18 mouse cellular contexts compared by ENCODE assay signal in the genomic region with DNA sequence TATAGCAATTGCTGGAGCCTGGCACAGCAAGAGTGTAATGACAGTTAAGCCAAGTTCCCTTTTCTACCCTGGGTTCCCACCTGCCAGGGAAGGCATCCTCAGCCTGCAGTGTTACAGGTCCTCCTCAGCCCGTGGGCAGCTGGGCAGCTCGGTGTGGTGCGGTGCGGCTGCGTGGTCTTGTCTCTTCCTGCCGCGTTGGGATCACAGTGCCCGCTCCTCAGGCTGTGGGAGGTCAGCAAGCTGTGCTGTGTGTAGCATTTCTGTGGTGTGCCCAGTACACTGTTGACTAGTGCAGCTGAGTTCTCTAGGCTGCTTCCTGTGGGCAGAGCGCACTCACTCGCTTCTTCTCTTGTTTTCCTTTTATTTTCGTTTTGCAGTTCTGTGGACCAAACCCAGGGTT. TPM values are rescaled to one million over a fixed set of nuclear protein-coding genes. Genes with fewer than 3 reads are reported as not detected.
DNase-seq lines count a peak whose midpoint lies in the region; ATAC-seq lines count a peak whose summit lies in the region.
"Had no signal": no experiment of that assay in that cellular context is flagged by ENCODE, and none has a peak within 500 bp of the region (broad histone marks: within the 10 kb centered on the region; RNA-seq: fewer than 3 reads in every experiment).

No protein-coding gene starts in this region.

- DNase-seq in liver = no peak
- peak; percentile 56 to 58 for DNase-seq in natural killer cell, adult 2 months (ENCODE audit: low spot score in 2 of 2)
- peak; percentile 44 for DNase-seq in thymus, postnatal 25 days
- DNase-seq in frontal cortex, postnatal 14 days (ENCODE audit: low spot score in 2 of 2) = no peak
- DNase-seq: adrenal gland, postnatal 36 days; cerebellum, adult 18-20 months; gastrocnemius, postnatal 25 days; kidney, postnatal 36 days; liver, embryonic 13.5 days; right cerebral cortex, postnatal 25 days had no signal

- no peak for ATAC-seq in liver, embryonic 16.5 days (ENCODE audit: low read depth)
- peak; percentile 78 for ATAC-seq in granulocyte monocyte progenitor cell, adult 5-6 weeks (replicated peaks; ENCODE audit: poor library complexity, severe bottlenecking)
- no peak for ATAC-seq in midbrain, embryonic 13.5 days
- no peak for ATAC-seq in forebrain, embryonic 13.5 days

- no peak overlapping the region for H3K4me2 ChIP-seq in liver, embryonic 16.5 days (ENCODE audit: low read depth, low read length)
- no peak overlapping the region for H3K4me2 ChIP-seq in midbrain, embryonic 13.5 days (replicated peaks)
- no peak overlapping the region for H3K4me2 ChIP-seq in forebrain, embryonic 13.5 days
- H3K4me2 ChIP-seq: liver, embryonic 13.5 days; midbrain, embryonic 11.5 days; neural tube, embryonic 13.5 days had no signal

- H3K9ac ChIP-seq in liver, embryonic 16.5 days (ENCODE audit: low read depth, low read length) = no peak overlapping the region
- H3K9ac ChIP-seq in midbrain, embryonic 13.5 days (replicated peaks) = no peak overlapping the region
- H3K9ac ChIP-seq in forebrain, embryonic 13.5 days = no peak overlapping the region
- H3K9ac ChIP-seq: liver, embryonic 13.5 days; neural tube, embryonic 13.5 days had no signal

- H3K9me3 ChIP-seq in liver, embryonic 16.5 days (replicated peaks; ENCODE audit: control insufficient read depth, low read length) = no peaks in the 10 kb centered on the region
- H3K9me3 ChIP-seq in midbrain, embryonic 13.5 days = no peaks in the 10 kb centered on the region
- no peaks in the 10 kb centered on the region for H3K9me3 ChIP-seq in forebrain, embryonic 13.5 days (replicated peaks)
- H3K9me3 ChIP-seq: liver, embryonic 13.5 days; neural tube, embryonic 13.5 days had no signal

- 0 out of 2 replicates have a peak overlapping the region, but pooled peaks have one; percentile 12 for H3K4me3 ChIP-seq in liver, embryonic 16.5 days (ENCODE audit: low read depth, low read length)
- H3K4me3 ChIP-seq in midbrain, embryonic 13.5 days (replicated peaks) = no peak overlapping the region
- no peak overlapping the region for H3K4me3 ChIP-seq in forebrain, embryonic 13.5 days
- H3K4me3 ChIP-seq: liver, embryonic 13.5 days; neural tube, embryonic 13.5 days had no signal

- 76% methylated on average over 11 of the region's 11 CpGs for WGBS in liver, embryonic 16.5 days (ENCODE audit: insufficient replicate concordance)
- WGBS in midbrain, embryonic 13.5 days = 95% methylated on average over 11 of the region's 11 CpGs
- 93% methylated on average over 11 of the region's 11 CpGs for WGBS in forebrain, embryonic 13.5 days

- no peaks in the 10 kb centered on the region for H3K4me1 ChIP-seq in liver, embryonic 16.5 days (ENCODE audit: control insufficient read depth, low read depth, low read length)
- no peaks in the 10 kb centered on the region for H3K4me1 ChIP-seq in midbrain, embryonic 13.5 days (replicated peaks)
- no peaks in the 10 kb centered on the region for H3K4me1 ChIP-seq in forebrain, embryonic 13.5 days
- H3K4me1 ChIP-seq: liver, embryonic 13.5 days; neural tube, embryonic 13.5 days had no signal

- H3K27me3 ChIP-seq in liver, embryonic 16.5 days (ENCODE audit: control insufficient read depth, insufficient read depth, low read depth, low read length) = no peaks in the 10 kb centered on the region
- H3K27me3 ChIP-seq in midbrain, embryonic 13.5 days = no peaks in the 10 kb centered on the region
- H3K27me3 ChIP-seq in forebrain, embryonic 13.5 days = no peaks in the 10 kb centered on the region
- H3K27me3 ChIP-seq: CH12.LX; liver, embryonic 13.5 days; neural tube, embryonic 13.5 days had no signal

- H3K27ac ChIP-seq in liver, embryonic 16.5 days (ENCODE audit: low read length) = no peak overlapping the region
- H3K27ac ChIP-seq in midbrain, embryonic 13.5 days = no peak overlapping the region
- no peak overlapping the region for H3K27ac ChIP-seq in forebrain, embryonic 13.5 days
- H3K27ac ChIP-seq: liver, embryonic 13.5 days; neural tube, embryonic 13.5 days had no signal

- H3K36me3 ChIP-seq in liver, embryonic 16.5 days (ENCODE audit: control insufficient read depth, insufficient read depth) = peaks cover 8% of the 10 kb centered on the region
- H3K36me3 ChIP-seq in midbrain, embryonic 13.5 days = peaks cover 96% of the 10 kb centered on the region
- peaks cover 92% of the 10 kb centered on the region for H3K36me3 ChIP-seq in forebrain, embryonic 13.5 days (ENCODE audit: poor library complexity, severe bottlenecking)

RNA-seq across cellular contexts. Expression of gene Nomo1, which starts 25.4 kb away (rescaled TPM):
- 22.0 and 23.4 TPM in 2 replicates for polyA plus RNA-seq in liver, embryonic 16.5 days (2015; fragmentation: Nextera tagmentation; extraction: Ambion mirVana)
- 40.8 and 56.0 TPM in 2 replicates for total RNA-seq in granulocyte monocyte progenitor cell, adult 5-6 weeks (2014; fragmentation: Nextera tagmentation)
- 59.7 and 71.5 TPM in 2 replicates for total RNA-seq in granulocyte monocyte progenitor cell, adult 5-6 weeks (2017)
- 31.4 and 37.7 TPM in 2 replicates for polyA plus RNA-seq in midbrain, embryonic 13.5 days (2015; fragmentation: Nextera tagmentation; extraction: Ambion mirVana)
- polyA plus RNA-seq in forebrain, embryonic 13.5 days (2015; fragmentation: Nextera tagmentation; extraction: Ambion mirVana) = 30.7 and 32.3 TPM in 2 replicates

RNA-seq across cellular contexts. Expression of gene Abcc6, which starts 28.8 kb away (rescaled TPM):
- 16.9 and 19.2 TPM in 2 replicates for polyA plus RNA-seq in liver, embryonic 16.5 days (2015; fragmentation: Nextera tagmentation; extraction: Ambion mirVana)
- total RNA-seq in granulocyte monocyte progenitor cell, adult 5-6 weeks (2014; fragmentation: Nextera tagmentation) = not detected in 2 replicates
- not detected in 2 replicates for total RNA-seq in granulocyte monocyte progenitor cell, adult 5-6 weeks (2017)
- 0.26 and 0.41 TPM in 2 replicates for polyA plus RNA-seq in midbrain, embryonic 13.5 days (2015; fragmentation: Nextera tagmentation; extraction: Ambion mirVana)
- polyA plus RNA-seq in forebrain, embryonic 13.5 days (2015; fragmentation: Nextera tagmentation; extraction: Ambion mirVana) = 0.13 and 0.28 TPM in 2 replicates
- total RNA-seq: gastrocnemius, postnatal 25 days had no signal
- polyA plus RNA-seq: heart, postnatal 0 days had no signal

RNA-seq across cellular contexts. Expression of gene Kcnj11, which starts 41.7 kb away (rescaled TPM):
- 0.06 TPM in 1 of 2 replicates, not detected in the other for polyA plus RNA-seq in liver, embryonic 16.5 days (2015; fragmentation: Nextera tagmentation; extraction: Ambion mirVana)
- total RNA-seq in granulocyte monocyte progenitor cell, adult 5-6 weeks (2014; fragmentation: Nextera tagmentation) = not detected in 2 replicates
- not detected in 2 replicates for total RNA-seq in granulocyte monocyte progenitor cell, adult 5-6 weeks (2017)
- polyA plus RNA-seq in midbrain, embryonic 13.5 days (2015; fragmentation: Nextera tagmentation; extraction: Ambion mirVana) = 1.1 and 1.5 TPM in 2 replicates
- polyA plus RNA-seq in forebrain, embryonic 13.5 days (2015; fragmentation: Nextera tagmentation; extraction: Ambion mirVana) = 1.1 and 2.6 TPM in 2 replicates
- total RNA-seq: CH12.LX had no signal
- polyA plus RNA-seq: liver, embryonic 13.5 days had no signal

Comparison
In these comparisons a context has a peak if more than half of its experiments do, and no peak if none do; other contexts are left out.
1. DNase-seq: peak in natural killer cell, adult 2 months (2 of 2) and thymus, postnatal 25 days (single experiment); none in liver (single experiment) and frontal cortex, postnatal 14 days (0 of 2).
2. RNA of gene Abcc6, which starts 28.8 kb away (polyA plus RNA-seq): 16.9 to 19.2 TPM in liver, embryonic 16.5 days; 0.26 to 0.41 TPM in midbrain, embryonic 13.5 days and 0.13 to 0.28 TPM in forebrain, embryonic 13.5 days; every median in the first group is over 10 times any median in the second.